Mouse (Mus musculus) left cerebral cortex, postnatal 36 days (tissue): ENCODE measurements around the gene Ccdc187. TPM values are rescaled to one million over a fixed set of nuclear protein-coding genes. Genes with fewer than 3 reads are reported as not detected.

ENCODE experiments used
- total RNA-seq, 2 experiments: library from RNA; stranded (reverse); gene quantifications; 2 replicates each; pipeline ENCODE4 v1.2.3; 2021

Gene Ccdc187
- total RNA-seq, 2 experiments from 2014 or later = 1.3 to 3.5 TPM

Other genes with a start within 250 kb of the Ccdc187 start
- gene Nacc2, start 171.3 kb downstream of the Ccdc187 start, total RNA-seq = 10 to 100 TPM; 69.8 to 75.7 TPM
- gene Lhx3, start 86.3 kb downstream of the Ccdc187 start, total RNA-seq = under 1 TPM in 1 of 2 experiments, not detected in 1; 0.15 TPM
- 10 to 100 TPM; 22.8 to 23.3 TPM for gene Qsox2, start 57.0 kb downstream of the Ccdc187 start, total RNA-seq
- 10 to 100 TPM; 44.4 to 58.4 TPM for gene Gpsm1, start 21.0 kb upstream of the Ccdc187 start, total RNA-seq
- gene Dnlz, start 57.6 kb upstream of the Ccdc187 start, total RNA-seq = 10 to 100 TPM; 27.5 to 28.7 TPM
- gene Card9, start 66.4 kb upstream of the Ccdc187 start, total RNA-seq = 1 to 10 TPM; 2.1 to 2.7 TPM
- gene Snapc4, start 86.1 kb upstream of the Ccdc187 start, total RNA-seq = 10 to 100 TPM; 54.0 to 71.0 TPM
- 100 to 1,000 TPM; 138 to 162 TPM for gene Entr1, start 94.8 kb upstream of the Ccdc187 start, total RNA-seq
- 10 to 100 TPM; 91.4 to 91.9 TPM for gene Pmpca, start 94.8 kb upstream of the Ccdc187 start, total RNA-seq
- gene Inpp5e, start 114.6 kb upstream of the Ccdc187 start, total RNA-seq = 10 to 100 TPM; 22.5 to 26.6 TPM
- gene Sec16a, start 150.7 kb upstream of the Ccdc187 start, total RNA-seq = 10 to 100 TPM; 39.0 to 52.3 TPM
- 10 to 100 TPM; 24.5 to 28.5 TPM for gene Notch1, start 222.1 kb upstream of the Ccdc187 start, total RNA-seq